Mouse (Mus musculus) intestine, embryonic 15.5 days (tissue): Measurements from ENCODE around the gene Ano1. TPM values are rescaled to one million over a fixed set of nuclear protein-coding genes. Genes with fewer than 3 reads are reported as not detected.

Experiments used
- ATAC-seq: fragments of 200-750 bp; cut with Nextera tagmentation; 2 replicates; pipeline ENCODE4 v1.8.0; 2017; ENCODE audit warnings: moderate TSS enrichment, moderate library complexity
- H3K27ac ChIP-seq: fragments of 300-500 bp; sonication (generic); 2 replicates; pipeline ENCODE4 v1.5.1; 2015; ENCODE audit warnings: mild to moderate bottlenecking, inconsistent platforms
- H3K27me3 ChIP-seq: fragments of 300-500 bp; sonication (generic); replicated peaks from 2 replicates; pipeline ENCODE4 v1.6.1; 2015; ENCODE audit warnings: inconsistent platforms
- H3K36me3 ChIP-seq: fragments of 300-500 bp; sonication (generic); 2 replicates; pipeline ENCODE4 v1.6.1; 2015; ENCODE audit warnings: inconsistent platforms
- H3K4me1 ChIP-seq: fragments of 300-500 bp; sonication (generic); replicated peaks from 2 replicates; pipeline ENCODE4 v1.6.1; 2015; ENCODE audit warnings: inconsistent platforms
- H3K4me2 ChIP-seq: fragments of 300-500 bp; sonication (generic); replicated peaks from 2 replicates; pipeline ENCODE4 v1.6.1; 2015; ENCODE audit warnings: mild to moderate bottlenecking, inconsistent platforms
- H3K4me3 ChIP-seq: fragments of 300-500 bp; sonication (generic); replicated peaks from 2 replicates; pipeline ENCODE4 v1.5.1; 2015; ENCODE audit warnings: inconsistent platforms
- H3K9ac ChIP-seq: fragments of 300-500 bp; sonication (generic); 2 replicates; pipeline ENCODE4 v1.6.1; 2015; ENCODE audit warnings: inconsistent platforms
- H3K9me3 ChIP-seq: fragments of 300-500 bp; sonication (generic); 2 replicates; pipeline ENCODE4 v1.6.1; 2016; ENCODE audit warnings: inconsistent platforms
- WGBS: fragments of 180-500 bp; shearing (Covaris S2); methylation state at CpG from one replicate; pipeline ENCODE4 v1.1.7; 2015; 5-methylcytosine and 5-hydroxymethylcytosine counted together
- polyA plus RNA-seq: library from polyadenylated mRNA; unstranded; fragments of >200 nt; fragmentation: Nextera tagmentation; extraction: Ambion mirVana; gene quantifications from 2 replicates; pipeline ENCODE4 v1.2.1, GENCODE M21; 2015

Gene Ano1
- polyA plus RNA-seq: 23.6 and 27.8 TPM in 2 replicates

- Histone ChIP-seq H3K27me3 (no peaks in the 10 kb centered on the region), H3K4me1 (peaks cover 30% of the 10 kb centered on the region), H3K9me3 (no peaks in the 10 kb centered on the region), H3K4me3 (no peak within 1 kb of the TSS), H3K9ac (no peak within 1 kb of the TSS), H3K27ac (peak within 1 kb of the TSS; percentile 67), H3K36me3 (no peaks in the 10 kb centered on the region), H3K4me2 (no peak within 1 kb of the TSS)
- no peak for ATAC-seq
- WGBS: 58% methylated on average over 9 of the region's 9 CpGs
Measured at GRCm38 (mm10) chr7:144751833-144752232, at the start of gene Ano1. Gene Ano1 (minus strand): TSS chr7:144751974.

GRCm38 (mm10) chr7:144798471-144798870, 46.7 kb upstream of the Ano1 start:
- Histone ChIP-seq H3K27ac (no peak overlapping the region), H3K36me3 (no peaks in the 10 kb centered on the region), H3K4me2 (no peak overlapping the region), H3K9me3 (no peaks in the 10 kb centered on the region), H3K4me3 (no peak overlapping the region), H3K27me3 (no peaks in the 10 kb centered on the region), H3K9ac (no peak overlapping the region), H3K4me1 (peaks cover 10% of the 10 kb centered on the region)
- WGBS: 55% methylated on average over 1 of the region's 1 CpGs
- no peak for ATAC-seq

- Histone ChIP-seq H3K4me3 (no peak overlapping the region), H3K4me2 (no peak overlapping the region), H3K4me1 (peaks cover 10% of the 10 kb centered on the region), H3K27me3 (no peaks in the 10 kb centered on the region), H3K9me3 (no peaks in the 10 kb centered on the region), H3K27ac (peak overlapping the region; percentile 30; the same call in 1 of the 2 replicates), H3K9ac (no peak overlapping the region), H3K36me3 (no peaks in the 10 kb centered on the region)
- no peak for ATAC-seq
- 71% methylated on average over 17 of the region's 17 CpGs for WGBS
Measured at GRCm38 (mm10) chr7:144796986-144797735, 45.4 kb upstream of the Ano1 start.

- H3K9ac ChIP-seq: no peak overlapping the region
- peak; percentile 83 for ATAC-seq
- peak overlapping the region; percentile 30; the same call in 1 of the 2 replicates for H3K27ac ChIP-seq
- WGBS: 33% methylated on average over 9 of the region's 9 CpGs
- H3K9me3 ChIP-seq: no peaks in the 10 kb centered on the region
- H3K4me2 ChIP-seq: peak overlapping the region; percentile 3; the same call in 1 of the 2 replicates
- no peaks in the 10 kb centered on the region for H3K27me3 ChIP-seq
- no peaks in the 10 kb centered on the region for H3K36me3 ChIP-seq
- no peak overlapping the region for H3K4me3 ChIP-seq
- H3K4me1 ChIP-seq: peaks cover 10% of the 10 kb centered on the region
Measured at GRCm38 (mm10) chr7:144795976-144796474, 44.3 kb upstream of the Ano1 start.

GRCm38 (mm10) chr7:144793296-144793695, 41.5 kb upstream of the Ano1 start:
- peak; percentile 54 for ATAC-seq
- Histone ChIP-seq H3K36me3 (no peaks in the 10 kb centered on the region), H3K4me2 (0 out of 2 replicates have a peak overlapping the region, but pooled peaks have one; percentile 17), H3K4me3 (no peak overlapping the region), H3K9me3 (no peaks in the 10 kb centered on the region), H3K4me1 (peaks cover 18% of the 10 kb centered on the region), H3K27me3 (no peaks in the 10 kb centered on the region), H3K9ac (no peak overlapping the region), H3K27ac (peak overlapping the region; percentile 7; the same call in 1 of the 2 replicates)
- 56% methylated on average over 10 of the region's 10 CpGs for WGBS

- no peak for ATAC-seq
- H3K27me3 ChIP-seq: no peaks in the 10 kb centered on the region
- H3K9ac ChIP-seq: no peak overlapping the region
- peaks cover 17% of the 10 kb centered on the region for H3K4me1 ChIP-seq
- H3K27ac ChIP-seq: no peak overlapping the region
- no peaks in the 10 kb centered on the region for H3K36me3 ChIP-seq
- no peaks in the 10 kb centered on the region for H3K9me3 ChIP-seq
- H3K4me2 ChIP-seq: no peak overlapping the region
- H3K4me3 ChIP-seq: no peak overlapping the region
- 89% methylated on average over 7 of the region's 7 CpGs for WGBS
Measured at GRCm38 (mm10) chr7:144791426-144791825, 39.7 kb upstream of the Ano1 start.

- no peak for ATAC-seq
- Histone ChIP-seq H3K4me2 (peak overlapping the region; percentile 48), H3K9me3 (no peaks in the 10 kb centered on the region), H3K36me3 (no peaks in the 10 kb centered on the region), H3K27me3 (no peaks in the 10 kb centered on the region), H3K9ac (no peak overlapping the region), H3K27ac (no peak overlapping the region), H3K4me1 (peaks cover 12% of the 10 kb centered on the region), H3K4me3 (peak overlapping the region; percentile 16)
- 46% methylated on average over 36 of the region's 36 CpGs for WGBS
Measured at GRCm38 (mm10) chr7:144789601-144790556, 38.1 kb upstream of the Ano1 start.

- Histone ChIP-seq H3K27ac (0 out of 2 replicates have a peak overlapping the region, but pooled peaks have one; percentile 19), H3K4me3 (no peak overlapping the region)
- ATAC-seq: peak; percentile 41
Measured at GRCm38 (mm10) chr7:144788631-144789030, 36.9 kb upstream of the Ano1 start.

GRCm38 (mm10) chr7:144787501-144787900, 35.7 kb upstream of the Ano1 start:
- Histone ChIP-seq H3K27ac (no peak overlapping the region), H3K36me3 (no peaks in the 10 kb centered on the region), H3K4me1 (peaks cover 16% of the 10 kb centered on the region), H3K9ac (no peak overlapping the region), H3K27me3 (no peaks in the 10 kb centered on the region), H3K4me2 (no peak overlapping the region), H3K4me3 (no peak overlapping the region), H3K9me3 (no peaks in the 10 kb centered on the region)
- 87% methylated on average over 5 of the region's 5 CpGs for WGBS
- no peak for ATAC-seq

More at GRCm38 (mm10) chr7:144788631-144789030, 36.9 kb upstream of the Ano1 start:
- peaks cover 12% of the 10 kb centered on the region for H3K4me1 ChIP-seq
- H3K27me3 ChIP-seq: no peaks in the 10 kb centered on the region
- H3K9me3 ChIP-seq: no peaks in the 10 kb centered on the region
- 34% methylated on average over 4 of the region's 4 CpGs for WGBS
- no peak overlapping the region for H3K9ac ChIP-seq
- H3K36me3 ChIP-seq: no peaks in the 10 kb centered on the region
- no peak overlapping the region for H3K4me2 ChIP-seq

GRCm38 (mm10) chr7:144786571-144786970, 34.8 kb upstream of the Ano1 start:
- Histone ChIP-seq H3K27me3 (no peaks in the 10 kb centered on the region), H3K27ac (no peak overlapping the region), H3K4me1 (peaks cover 24% of the 10 kb centered on the region), H3K4me3 (no peak overlapping the region), H3K9me3 (no peaks in the 10 kb centered on the region), H3K4me2 (no peak overlapping the region), H3K36me3 (no peaks in the 10 kb centered on the region), H3K9ac (no peak overlapping the region)
- WGBS: 47% methylated on average over 3 of the region's 3 CpGs
- ATAC-seq: peak; percentile 77

- 87% methylated on average over 4 of the region's 4 CpGs for WGBS
- H3K36me3 ChIP-seq: no peaks in the 10 kb centered on the region
- no peak for ATAC-seq
- H3K27ac ChIP-seq: no peak overlapping the region
- H3K4me2 ChIP-seq: no peak overlapping the region
- no peak overlapping the region for H3K9ac ChIP-seq
- H3K27me3 ChIP-seq: no peaks in the 10 kb centered on the region
- peaks cover 32% of the 10 kb centered on the region for H3K4me1 ChIP-seq
- H3K9me3 ChIP-seq: no peaks in the 10 kb centered on the region
- no peak overlapping the region for H3K4me3 ChIP-seq
Measured at GRCm38 (mm10) chr7:144784176-144784575, 32.4 kb upstream of the Ano1 start.

GRCm38 (mm10) chr7:144782402-144782801, 30.6 kb upstream of the Ano1 start:
- Histone ChIP-seq H3K27ac (no peak overlapping the region), H3K4me3 (no peak overlapping the region), H3K36me3 (no peaks in the 10 kb centered on the region), H3K4me1 (peaks cover 20% of the 10 kb centered on the region), H3K9ac (no peak overlapping the region), H3K9me3 (no peaks in the 10 kb centered on the region), H3K27me3 (no peaks in the 10 kb centered on the region), H3K4me2 (no peak overlapping the region)
- peak; percentile 59; the same call in 1 of the 2 replicates for ATAC-seq
- 50% methylated on average over 1 of the region's 1 CpGs for WGBS
